Mouse (Mus musculus): ENCODE measurements around the gene Ms4a8a. TPM values are rescaled to one million over a fixed set of nuclear protein-coding genes. Genes with fewer than 3 reads are reported as not detected.

The Ms4a8a gene
- polyA plus RNA-seq, 1 experiment from 2014 or later, result not detected

GRCm38 (mm10) chr19:11022382-11022781 lies 58.5 kb downstream of the Ms4a8a start:
- ATAC-seq (replicated peaks; ENCODE audit: low FRiP score, low read depth) (no peak), DNase-seq (ENCODE audit: low spot score) (no peak)
- H3K27me3 ChIP-seq (ENCODE audit: insufficient read depth, low read length), result no peaks in the 10 kb centered on the region
- no peaks in the 10 kb centered on the region for H3K4me1 ChIP-seq (replicated peaks; ENCODE audit: insufficient read depth, low read length)
- no peaks in the 10 kb centered on the region for H3K9me3 ChIP-seq (replicated peaks; ENCODE audit: low read length)
- no peak overlapping the region for H3K9ac ChIP-seq (ENCODE audit: low read depth, low read length)
- H3K36me3 ChIP-seq (ENCODE audit: insufficient read depth, low read length), result no peaks in the 10 kb centered on the region
- TF ChIP-seq CTCF (IDR thresholded peaks at IDR 0.05; ENCODE audit: low read depth), result no peak
- no peak overlapping the region for H3K27ac ChIP-seq
- no peak overlapping the region for H3K4me2 ChIP-seq (ENCODE audit: low read length)
- H3K4me3 ChIP-seq (replicated peaks; ENCODE audit: low read depth, low read length), result no peak overlapping the region

GRCm38 (mm10) chr19:11017891-11018290 lies 63.0 kb downstream of the Ms4a8a start, which contains the start of gene Ms4a18:
Ms4a18 (minus strand) TSS chr19:11018031.
- Histone ChIP-seq H3K4me2 (ENCODE audit: low read length) (no peak within 1 kb of the TSS), H3K27me3 (ENCODE audit: insufficient read depth, low read length) (no peaks in the 10 kb centered on the region), H3K9ac (ENCODE audit: low read depth, low read length) (no peak within 1 kb of the TSS), H3K9me3 (replicated peaks; ENCODE audit: low read length) (no peaks in the 10 kb centered on the region), H3K4me3 (replicated peaks; ENCODE audit: low read depth, low read length) (no peak within 1 kb of the TSS), H3K36me3 (ENCODE audit: insufficient read depth, low read length) (no peaks in the 10 kb centered on the region), H3K27ac (no peak within 1 kb of the TSS), H3K4me1 (replicated peaks; ENCODE audit: insufficient read depth, low read length) (no peaks in the 10 kb centered on the region)
- ATAC-seq (replicated peaks; ENCODE audit: low FRiP score, low read depth) (no peak), DNase-seq (ENCODE audit: low spot score) (no peak)
- WGBS, result 67% methylated on average over 3 of the region's 3 CpGs
- no peak for TF ChIP-seq CTCF (IDR thresholded peaks at IDR 0.05; ENCODE audit: low read depth)

Other genes starting within 250 kb of the Ms4a8a start
- gene Slc15a3, start 241.4 kb downstream of the Ms4a8a start, polyA plus RNA-seq (2015; fragmentation: Nextera tagmentation; extraction: Ambion mirVana), result 0.83 and 0.93 TPM in 2 replicates
- gene Tmem132a, start 211.2 kb downstream of the Ms4a8a start, polyA plus RNA-seq (2015; fragmentation: Nextera tagmentation; extraction: Ambion mirVana), result 43.5 and 45.0 TPM in 2 replicates
- 87.0 and 89.6 TPM in 2 replicates for gene Tmem109, start 199.1 kb downstream of the Ms4a8a start, polyA plus RNA-seq (2015; fragmentation: Nextera tagmentation; extraction: Ambion mirVana)
- 30.6 and 35.2 TPM in 2 replicates for gene Prpf19, start 185.9 kb downstream of the Ms4a8a start, polyA plus RNA-seq (2015; fragmentation: Nextera tagmentation; extraction: Ambion mirVana)
- gene Zp1, start 160.5 kb downstream of the Ms4a8a start, polyA plus RNA-seq (2015; fragmentation: Nextera tagmentation; extraction: Ambion mirVana), result not detected in 2 replicates
- not detected in 2 replicates for gene Ptgdr2, start 143.9 kb downstream of the Ms4a8a start, polyA plus RNA-seq (2015; fragmentation: Nextera tagmentation; extraction: Ambion mirVana)
- gene Ccdc86, start 131.8 kb downstream of the Ms4a8a start, polyA plus RNA-seq (2015; fragmentation: Nextera tagmentation; extraction: Ambion mirVana), result 22.9 and 23.2 TPM in 2 replicates
- 0.22 and 0.45 TPM in 2 replicates for gene Ms4a10, start 106.4 kb downstream of the Ms4a8a start, polyA plus RNA-seq (2015; fragmentation: Nextera tagmentation; extraction: Ambion mirVana)
- gene Ms4a15, start 87.9 kb downstream of the Ms4a8a start, polyA plus RNA-seq (2015; fragmentation: Nextera tagmentation; extraction: Ambion mirVana), result not detected in 2 replicates
- not detected in 2 replicates for gene Ms4a18, start 63.1 kb downstream of the Ms4a8a start, polyA plus RNA-seq (2015; fragmentation: Nextera tagmentation; extraction: Ambion mirVana)
- gene 1700017D01Rik, start 49.8 kb upstream of the Ms4a8a start, polyA plus RNA-seq (2015; fragmentation: Nextera tagmentation; extraction: Ambion mirVana), result not detected in 2 replicates
- not detected in 2 replicates for gene 1700025F22Rik, start 84.2 kb upstream of the Ms4a8a start, polyA plus RNA-seq (2015; fragmentation: Nextera tagmentation; extraction: Ambion mirVana)
- not detected in 2 replicates for gene Ms4a13, start 115.6 kb upstream of the Ms4a8a start, polyA plus RNA-seq (2015; fragmentation: Nextera tagmentation; extraction: Ambion mirVana)
- not detected in 2 replicates for gene Ms4a12, start 151.3 kb upstream of the Ms4a8a start, polyA plus RNA-seq (2015; fragmentation: Nextera tagmentation; extraction: Ambion mirVana)
- gene Ms4a1, start 185.1 kb upstream of the Ms4a8a start, polyA plus RNA-seq (2015; fragmentation: Nextera tagmentation; extraction: Ambion mirVana), result 0.08 and 0.09 TPM in 2 replicates
- not detected in 2 replicates for gene Ms4a5, start 202.8 kb upstream of the Ms4a8a start, polyA plus RNA-seq (2015; fragmentation: Nextera tagmentation; extraction: Ambion mirVana)
- 0.07 and 0.11 TPM in 2 replicates for gene Ms4a14, start 233.4 kb upstream of the Ms4a8a start, polyA plus RNA-seq (2015; fragmentation: Nextera tagmentation; extraction: Ambion mirVana)